Mouse (Mus musculus): ENCODE results near the gene Nepro.
A peak's percentile ranks its signal among the peaks of the same experiment; 100 is the strongest.

The Nepro gene

GRCm38 (mm10) chr16:44766320-44766892 is 42.3 kb downstream of the Nepro start:
- DNase-seq (ENCODE audit: low read depth, low spot score): peak; percentile 50

- no peak for DNase-seq (ENCODE audit: low read depth, low spot score)
Observed at GRCm38 (mm10) chr16:44767506-44767905, 43.4 kb downstream of the Nepro start.

GRCm38 (mm10) chr16:44767967-44768366 is 43.9 kb downstream of the Nepro start:
- peak; percentile 67 for DNase-seq (ENCODE audit: low read depth, low spot score)

GRCm38 (mm10) chr16:44772577-44772976 is 48.5 kb downstream of the Nepro start:
- DNase-seq (ENCODE audit: low read depth, low spot score): peak; percentile 55

- no peak for DNase-seq (ENCODE audit: low read depth, low spot score)
Observed at GRCm38 (mm10) chr16:44773673-44774072, 49.6 kb downstream of the Nepro start.

- peak; percentile 30 for DNase-seq (ENCODE audit: low read depth, low spot score)
Observed at GRCm38 (mm10) chr16:44774201-44774600, 50.1 kb downstream of the Nepro start.

GRCm38 (mm10) chr16:44778538-44779147 is 54.5 kb downstream of the Nepro start:
- DNase-seq (ENCODE audit: low read depth, low spot score): peak; percentile 75

- DNase-seq (ENCODE audit: low read depth, low spot score): no peak
Observed at GRCm38 (mm10) chr16:44779494-44779893, 55.4 kb downstream of the Nepro start.

GRCm38 (mm10) chr16:44780751-44781150 is 56.6 kb downstream of the Nepro start:
- peak; percentile 32 for DNase-seq (ENCODE audit: low read depth, low spot score)
